In genomic region chr7:65861591-65862472, GRCm38 (mm10) we compare ENCODE assay signal across 8 mouse cellular contexts. TPM values are rescaled to one million over a fixed set of nuclear protein-coding genes. Genes with fewer than 3 reads are reported as not detected.
A peak's percentile ranks its signal among the peaks of the same experiment; 100 is the strongest.
DNase-seq lines count a peak whose midpoint lies in the region; ATAC-seq and TF ChIP-seq lines count a peak whose summit lies in the region.

Gene Pcsk6, plus strand, starts transcription at chr7:65861734.

- no peaks in the 10 kb centered on the region for H3K9me3 ChIP-seq in embryonic facial prominence, embryonic 15.5 days (replicated peaks)
- H3K9me3 ChIP-seq in heart, embryonic 13.5 days: no peaks in the 10 kb centered on the region
- no peaks in the 10 kb centered on the region for H3K9me3 ChIP-seq in kidney, embryonic 16.5 days (ENCODE audit: low read length)
- no peaks in the 10 kb centered on the region for H3K9me3 ChIP-seq in liver, embryonic 14.5 days (ENCODE audit: control insufficient read depth, low read length)

- WGBS in embryonic facial prominence, embryonic 15.5 days: under 1% methylated on average over 85 of the region's 111 CpGs
- under 1% methylated on average over 82 of the region's 111 CpGs for WGBS in heart, embryonic 13.5 days
- under 1% methylated on average over 66 of the region's 111 CpGs for WGBS in kidney, embryonic 16.5 days
- WGBS in liver, embryonic 14.5 days (ENCODE audit: insufficient replicate concordance): under 1% methylated on average over 76 of the region's 111 CpGs
- 14% methylated on average over 111 of the region's 111 CpGs for WGBS in olfactory bulb, adult 2 months

- ATAC-seq in embryonic facial prominence, embryonic 15.5 days (ENCODE audit: insufficient number of reproducible peaks, low FRiP score, low TSS enrichment, low read depth): peak; percentile 63
- 0 out of 2 replicates have a peak, but pooled peaks have one; percentile 54 for ATAC-seq in heart, embryonic 13.5 days (ENCODE audit: extremely low read depth, insufficient number of reproducible peaks, low FRiP score, low TSS enrichment)
- peak; percentile 66 for ATAC-seq in kidney, embryonic 16.5 days (ENCODE audit: low FRiP score, low TSS enrichment)
- ATAC-seq in liver, embryonic 14.5 days (ENCODE audit: insufficient read depth): 0 out of 2 replicates have a peak, but pooled peaks have one; percentile 26
- no peak for ATAC-seq in megakaryocyte-erythroid progenitor cell, adult 5-6 weeks (replicated peaks; ENCODE audit: low FRiP score, low TSS enrichment, poor library complexity, severe bottlenecking)

- H3K4me3 ChIP-seq in embryonic facial prominence, embryonic 15.5 days (replicated peaks): peak within 1 kb of the TSS; percentile 57
- peak within 1 kb of the TSS; percentile 71 for H3K4me3 ChIP-seq in heart, embryonic 13.5 days
- peak within 1 kb of the TSS; percentile 56 for H3K4me3 ChIP-seq in kidney, embryonic 16.5 days (ENCODE audit: low read length)
- peak within 1 kb of the TSS; percentile 36 to 49 for H3K4me3 ChIP-seq in liver, embryonic 14.5 days (ENCODE audit: insufficient read depth in 1 of 2, low read depth in 2 of 2, low read length in 2 of 2)
- H3K4me3 ChIP-seq in olfactory bulb, adult 2 months (ENCODE audit: insufficient read depth, low read depth, low read length): peak within 1 kb of the TSS; percentile 58

- TF ChIP-seq EP300 in liver, embryonic 14.5 days (IDR thresholded peaks at IDR 0.05; ENCODE audit: low read depth): no peak

- peaks cover 24% of the 10 kb centered on the region for H3K4me1 ChIP-seq in embryonic facial prominence, embryonic 15.5 days
- peaks cover 17% of the 10 kb centered on the region for H3K4me1 ChIP-seq in heart, embryonic 13.5 days
- H3K4me1 ChIP-seq in kidney, embryonic 16.5 days (ENCODE audit: insufficient read depth, low read length): peaks cover 15% of the 10 kb centered on the region
- H3K4me1 ChIP-seq in liver, embryonic 14.5 days (replicated peaks; ENCODE audit: control insufficient read depth in 2 of 2, insufficient read depth in 2 of 2, low read length in 1 of 2): no peaks in the 10 kb centered on the region
- peaks cover 20% of the 10 kb centered on the region for H3K4me1 ChIP-seq in olfactory bulb, adult 2 months (ENCODE audit: control insufficient read depth, insufficient read depth, low read length)

- peak; percentile 27 for DNase-seq in thymus, postnatal 4 days
- no peak for DNase-seq in thymus, postnatal 10 days (ENCODE audit: low spot score in 2 of 2)
- DNase-seq in liver, embryonic 14.5 days (ENCODE audit: low read depth in 3 of 3, low spot score in 3 of 3): no peak

- peaks cover 37% of the 10 kb centered on the region for H3K27me3 ChIP-seq in embryonic facial prominence, embryonic 15.5 days
- H3K27me3 ChIP-seq in heart, embryonic 13.5 days (replicated peaks): peaks cover 96% of the 10 kb centered on the region
- peaks cover 44% of the 10 kb centered on the region for H3K27me3 ChIP-seq in kidney, embryonic 16.5 days (ENCODE audit: insufficient read depth, low read length)
- peaks cover 58% of the 10 kb centered on the region for H3K27me3 ChIP-seq in liver, embryonic 14.5 days (ENCODE audit: control insufficient read depth, insufficient read depth, low read length)

- H3K9ac ChIP-seq in embryonic facial prominence, embryonic 15.5 days: peak within 1 kb of the TSS; percentile 50
- H3K9ac ChIP-seq in heart, embryonic 13.5 days: peak within 1 kb of the TSS; percentile 85
- peak within 1 kb of the TSS; percentile 65 for H3K9ac ChIP-seq in kidney, embryonic 16.5 days (replicated peaks; ENCODE audit: low read length)
- no peak within 1 kb of the TSS for H3K9ac ChIP-seq in liver, embryonic 14.5 days (replicated peaks)

- 0 out of 2 replicates have a peak, but pooled peaks have one; percentile 16 for TF ChIP-seq CTCF in liver, embryonic 14.5 days (IDR thresholded peaks at IDR 0.05; ENCODE audit: low read depth)
- TF ChIP-seq CTCF in olfactory bulb, adult 2 months (IDR thresholded peaks at IDR 0.05; ENCODE audit: insufficient read depth, low read depth, low read length): no peak

- peak within 1 kb of the TSS; percentile 99 for H3K4me2 ChIP-seq in embryonic facial prominence, embryonic 15.5 days (replicated peaks)
- peak within 1 kb of the TSS; percentile 98 for H3K4me2 ChIP-seq in heart, embryonic 13.5 days
- peak within 1 kb of the TSS; percentile 85 for H3K4me2 ChIP-seq in kidney, embryonic 16.5 days (replicated peaks; ENCODE audit: low read depth, low read length)
- H3K4me2 ChIP-seq in liver, embryonic 14.5 days (ENCODE audit: low read depth): peak within 1 kb of the TSS; percentile 63

- H3K36me3 ChIP-seq in embryonic facial prominence, embryonic 15.5 days: no peaks in the 10 kb centered on the region
- no peaks in the 10 kb centered on the region for H3K36me3 ChIP-seq in heart, embryonic 13.5 days
- no peaks in the 10 kb centered on the region for H3K36me3 ChIP-seq in kidney, embryonic 16.5 days (ENCODE audit: insufficient read depth, low read length)
- H3K36me3 ChIP-seq in liver, embryonic 14.5 days (replicated peaks; ENCODE audit: control insufficient read depth, insufficient read depth, low read depth): no peaks in the 10 kb centered on the region

- no peak for TF ChIP-seq POLR2A in olfactory bulb, adult 2 months (IDR thresholded peaks at IDR 0.05; ENCODE audit: insufficient read depth, low read depth, low read length)

- H3K27ac ChIP-seq in embryonic facial prominence, embryonic 15.5 days (replicated peaks): no peak within 1 kb of the TSS
- H3K27ac ChIP-seq in heart, embryonic 13.5 days (replicated peaks): no peak within 1 kb of the TSS
- no peak within 1 kb of the TSS for H3K27ac ChIP-seq in kidney, embryonic 16.5 days (ENCODE audit: low read length)
- H3K27ac ChIP-seq in liver, embryonic 14.5 days: no peak within 1 kb of the TSS
- H3K27ac ChIP-seq in olfactory bulb, adult 2 months (ENCODE audit: insufficient read depth, low read depth, low read length): no peak within 1 kb of the TSS

RNA-seq across cellular contexts. Expression of gene Pcsk6, which starts in this region (rescaled TPM):
- 8.5 and 10.1 TPM in 2 replicates for polyA plus RNA-seq in embryonic facial prominence, embryonic 15.5 days (2015; fragmentation: Nextera tagmentation; extraction: Ambion mirVana)
- polyA plus RNA-seq in heart, embryonic 13.5 days (2015; fragmentation: Nextera tagmentation; extraction: Ambion mirVana): 1.5 and 1.7 TPM in 2 replicates
- 1.9 and 2.0 TPM in 2 replicates for polyA plus RNA-seq in kidney, embryonic 16.5 days (2015; fragmentation: Nextera tagmentation; extraction: Ambion mirVana)
- polyA plus RNA-seq in liver, embryonic 14.5 days (2012; rRNA removed): 1.2 and 1.5 TPM in 2 replicates
- polyA plus RNA-seq in liver, embryonic 14.5 days (2014; fragmentation: Nextera tagmentation; extraction: Ambion mirVana): 0.57 and 0.88 TPM in 2 replicates
- polyA plus RNA-seq in olfactory bulb, adult 2 months (2012; ENCODE audit: insufficient read depth, insufficient read length, low replicate concordance, missing spikeins): not detected in 2 replicates
- total RNA-seq in megakaryocyte-erythroid progenitor cell, adult 5-6 weeks (2014; fragmentation: Nextera tagmentation): 0.26 TPM in 1 of 2 replicates, not detected in the other
- 0.38 TPM in 1 of 2 replicates, not detected in the other for total RNA-seq in megakaryocyte-erythroid progenitor cell, adult 5-6 weeks (2017)
